Mouse (Mus musculus) liver, embryonic 14.5 days (tissue): ENCODE results near the gene Cacna1a.

ENCODE experiments used
- CTCF ChIP-seq: IDR thresholded peaks from 2 replicates; pipeline ENCODE4 v1.5.1; 2016; ENCODE audit warnings: antibody characterized with exemption, low read depth, control low read depth
- EP300 ChIP-seq: IDR thresholded peaks from 2 replicates; pipeline ENCODE4 v1.6.1; 2016; ENCODE audit warnings: antibody characterized with exemption, low read depth

GRCm38 (mm10) chr8:84375038-84375437 is 13.2 kb upstream of the Cacna1a start:
- TF ChIP-seq EP300 = no peak
- TF ChIP-seq CTCF = no peak
